Mouse (Mus musculus) c-Kit-negative CD71-positive TER-119-positive erythroid progenitor cells, embryonic 14.5 days (primary cell): ENCODE measurements around the gene Gxylt1.
"Not testable (repeated sequence)": the region's sequence is repeated elsewhere in the genome, so short reads cannot be mapped to it uniquely, and the experiment has no call there.

Experiments
- DNase-seq: peaks from one replicate; pipeline ENCODE4 v3.0.0-alpha.2; 2013; ENCODE audit warnings: low read depth, low spot score

The Gxylt1 gene

GRCm38 (mm10) chr15:93274679-93275583 is at the start of gene Gxylt1:
TSS of gene Gxylt1 (minus strand) at chr15:93275179.
- DNase-seq: peak; percentile 95

GRCm38 (mm10) chr15:93318781-93319180 is 43.8 kb upstream of the Gxylt1 start:
- no peak for DNase-seq

GRCm38 (mm10) chr15:93310304-93310703 is 35.3 kb upstream of the Gxylt1 start:
- DNase-seq: not testable (repeated sequence)

- no peak for DNase-seq
These were observed 23.2 kb upstream of the Gxylt1 start for GRCm38 (mm10) chr15:93298197-93298596.

GRCm38 (mm10) chr15:93294483-93294882 is 19.5 kb upstream of the Gxylt1 start:
- DNase-seq: no peak

- no peak for DNase-seq
These were observed 13.3 kb upstream of the Gxylt1 start for GRCm38 (mm10) chr15:93288321-93288720.

- DNase-seq: no peak
These were observed 12.6 kb upstream of the Gxylt1 start for GRCm38 (mm10) chr15:93287628-93288027.

GRCm38 (mm10) chr15:93285244-93285643 is 10.3 kb upstream of the Gxylt1 start:
- peak; percentile 40 for DNase-seq

GRCm38 (mm10) chr15:93284326-93284725 is 9.3 kb upstream of the Gxylt1 start:
- DNase-seq: peak; percentile 36

GRCm38 (mm10) chr15:93283349-93283748 is 8.4 kb upstream of the Gxylt1 start:
- no peak for DNase-seq

GRCm38 (mm10) chr15:93276276-93276675 is 1.3 kb upstream of the Gxylt1 start:
- peak; percentile 32 for DNase-seq

- DNase-seq: peak; percentile 42
These were observed 644 bp upstream of the Gxylt1 start for GRCm38 (mm10) chr15:93275623-93276022.

- DNase-seq: no peak
These were observed 946 bp downstream of the Gxylt1 start for GRCm38 (mm10) chr15:93273788-93274678.

- DNase-seq: no peak
These were observed 2.0 kb downstream of the Gxylt1 start for GRCm38 (mm10) chr15:93272948-93273347.

- DNase-seq: no peak
These were observed 4.6 kb downstream of the Gxylt1 start for GRCm38 (mm10) chr15:93270289-93270855.

GRCm38 (mm10) chr15:93269572-93269971 is 5.4 kb downstream of the Gxylt1 start:
- DNase-seq: no peak

GRCm38 (mm10) chr15:93268001-93268400 is 7.0 kb downstream of the Gxylt1 start:
- no peak for DNase-seq

- DNase-seq: no peak
These were observed 7.5 kb downstream of the Gxylt1 start for GRCm38 (mm10) chr15:93267479-93267878.

- DNase-seq: no peak
These were observed 8.6 kb downstream of the Gxylt1 start for GRCm38 (mm10) chr15:93266361-93266760.

- DNase-seq: no peak
These were observed 9.3 kb downstream of the Gxylt1 start for GRCm38 (mm10) chr15:93265728-93266127.

- no peak for DNase-seq
These were observed 9.7 kb downstream of the Gxylt1 start for GRCm38 (mm10) chr15:93265231-93265630.

GRCm38 (mm10) chr15:93264221-93264620 is 10.8 kb downstream of the Gxylt1 start:
- no peak for DNase-seq
